Mouse (Mus musculus) testis, adult 10 weeks (tissue): ENCODE data around the gene Arpp21. TPM values are rescaled to one million over a fixed set of nuclear protein-coding genes. Genes with fewer than 3 reads are reported as not detected.

Experiments used
- polyA plus RNA-seq: library from polyadenylated mRNA; stranded (reverse); fragments of 350-450 nt; fragmentation: Illumina TruSeq; extraction: RNeasy Lipid Tissue Mini Kit (QIAGEN cat#74804); gene quantifications from one replicate; pipeline ENCODE4 v1.2.3, GENCODE M21; 2014; ENCODE audit warnings: low read depth, low replicate concordance

Arpp21 gene
- 0.29 TPM for polyA plus RNA-seq

DNA sequence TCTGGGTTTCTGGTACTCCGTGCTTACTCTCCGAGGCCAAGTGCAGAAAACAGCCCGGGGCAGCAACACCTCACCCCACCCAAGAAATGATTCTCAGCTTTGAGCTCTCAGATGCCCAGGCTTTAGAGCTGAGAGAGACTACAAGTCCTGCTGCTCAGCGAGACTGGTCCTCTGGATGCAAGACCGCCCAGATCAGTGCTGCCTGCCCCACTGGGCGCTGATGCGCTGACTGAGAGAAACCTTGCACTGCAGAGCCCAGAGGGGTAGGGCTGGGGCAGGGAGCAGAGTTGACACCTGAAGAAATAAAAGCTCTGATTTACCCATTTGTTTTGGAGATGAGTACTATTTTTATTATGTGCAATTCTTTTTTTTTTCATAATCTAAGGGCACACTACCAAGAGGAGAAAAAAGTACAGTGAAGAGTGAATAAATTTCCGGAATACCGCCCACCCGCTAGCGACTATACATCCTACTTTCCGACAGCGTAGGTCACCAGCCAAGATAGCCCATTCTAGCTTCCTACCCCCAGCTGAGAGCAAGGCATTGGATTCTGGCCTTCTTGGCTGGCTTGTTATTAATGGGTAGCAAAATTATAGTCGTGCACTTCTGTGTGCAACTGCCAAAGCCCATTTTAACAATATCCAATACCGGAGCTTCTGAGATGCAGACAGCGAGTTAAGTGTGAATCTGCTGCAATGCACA lies at the start of gene Arpp21:
TSS of gene Arpp21 (minus strand) at position 243 of the 702 bp plus-strand sequence.

